Mouse (Mus musculus) embryonic stem cell, embryonic (primary cell): ENCODE data around the gene Cers6.

Experiments used
- CTCF ChIA-PET, 4 experiments: fragments of 300-600 bp in 2 of 4; fragments of 350-600 bp in 2 of 4; sonication (Branson Sonifier 250); formaldehyde crosslinking; loops; one replicate each; lab custom pipeline; 2022; ENCODE audit warnings: inconsistent platforms in 2 of 4; lab: Charles Lee
- POLR2A ChIA-PET, 4 experiments: fragments of 300-600 bp in 2 of 4; fragments of 350-600 bp in 2 of 4; sonication (Branson Sonifier 250); formaldehyde crosslinking; loops; one replicate each; lab custom pipeline; 2022; ENCODE audit warnings: antibody characterized with exemption in 4 of 4, inconsistent platforms in 1 of 4; lab: Charles Lee

Gene Cers6

GRCm38 (mm10) chr2:69132046-69132445 lies 270.8 kb downstream of the Cers6 start:
- ChIA-PET CTCF (interaction anchor here in 2 of 4 experiments (0.7 to 0.9 kb wide), 2 partner anchors 61 to 764 kb away, joined by 3 read pairs; no protein-coding TSS in a partner anchor), POLR2A (interaction anchor here in 2 of 4 experiments (0.5 to 1.9 kb wide), 7 partner anchors 14 to 553 kb away, joined by 3 to 5 read pairs (median 3); no protein-coding TSS in a partner anchor)

GRCm38 (mm10) chr2:69132488-69133040 lies 271.3 kb downstream of the Cers6 start:
- POLR2A ChIA-PET = interaction anchor here in 1 of 4 experiments (0.7 to 1.9 kb wide), 3 partner anchors 17 to 61 kb away, joined by 3 to 4 read pairs (median 3); no protein-coding TSS in a partner anchor
- CTCF ChIA-PET = interaction anchor here in 2 of 4 experiments (0.7 to 0.9 kb wide), 2 partner anchors 61 to 763 kb away, joined by 3 read pairs; no protein-coding TSS in a partner anchor

- POLR2A ChIA-PET = no interaction called here
- CTCF ChIA-PET = no interaction called here
These were observed 272.9 kb downstream of the Cers6 start for GRCm38 (mm10) chr2:69134186-69134585.

GRCm38 (mm10) chr2:69134937-69135336 lies 273.7 kb downstream of the Cers6 start:
- POLR2A ChIA-PET = interaction anchor here in 2 of 4 experiments (0.5 to 0.9 kb wide), 2 partner anchors 10 to 21 kb away, joined by 3 read pairs; no protein-coding TSS in a partner anchor
- CTCF ChIA-PET = interaction anchor here in 1 of 4 experiments (0.5 to 1.1 kb wide), 2 partner anchors 74 to 330 kb away, joined by 3 read pairs; no protein-coding TSS in a partner anchor

- POLR2A ChIA-PET = interaction anchor here in 3 of 4 experiments (0.5 to 1.0 kb wide), 5 partner anchors 9 to 684 kb away, joined by 3 read pairs; no protein-coding TSS in a partner anchor
- CTCF ChIA-PET = interaction anchor here in 1 of 4 experiments (1.1 kb wide), 1 partner anchor 75 kb away, joined by 3 read pairs; no protein-coding TSS in a partner anchor
These were observed 274.7 kb downstream of the Cers6 start, which contains the start of gene Nostrin for GRCm38 (mm10) chr2:69135661-69136576. Gene Nostrin (plus strand): TSS chr2:69135800.

- ChIA-PET CTCF (no interaction called here), POLR2A (interaction anchor here in 2 of 4 experiments (0.5 to 0.9 kb wide), 3 partner anchors 54 to 275 kb away, joined by 3 read pairs; no protein-coding TSS in a partner anchor)
These were observed 276.3 kb downstream of the Cers6 start for GRCm38 (mm10) chr2:69137406-69138084.

- ChIA-PET POLR2A (interaction anchor here in 2 of 4 experiments (0.6 to 0.9 kb wide), 3 partner anchors 149 to 265 kb away, joined by 3 to 6 read pairs (median 3); no protein-coding TSS in a partner anchor), CTCF (interaction anchor here in 2 of 4 experiments (0.6 to 0.7 kb wide), 2 partner anchors 579 to 665 kb away, joined by 3 to 11 read pairs; no protein-coding TSS in a partner anchor)
These were observed 277.5 kb downstream of the Cers6 start for GRCm38 (mm10) chr2:69138759-69139158.

- CTCF ChIA-PET = no interaction called here
- POLR2A ChIA-PET = interaction anchor here in 2 of 4 experiments (0.7 kb wide), 2 partner anchors 272 to 643 kb away, joined by 3 read pairs; no protein-coding TSS in a partner anchor
These were observed 279.0 kb downstream of the Cers6 start for GRCm38 (mm10) chr2:69140215-69140614.

- POLR2A ChIA-PET = interaction anchor here in 2 of 4 experiments (0.7 kb wide), 3 partner anchors 152 to 643 kb away, joined by 3 read pairs; no protein-coding TSS in a partner anchor
These were observed 279.6 kb downstream of the Cers6 start for GRCm38 (mm10) chr2:69140816-69141215.

GRCm38 (mm10) chr2:69148691-69149090 lies 287.4 kb downstream of the Cers6 start:
- CTCF ChIA-PET = interaction anchor here in 1 of 4 experiments (0.6 kb wide), 1 partner anchor 315 kb away, joined by 4 read pairs; no protein-coding TSS in a partner anchor
- POLR2A ChIA-PET = interaction anchor here in 1 of 4 experiments (1.5 kb wide), 1 partner anchor 17 kb away, joined by 3 read pairs; no protein-coding TSS in a partner anchor

More at GRCm38 (mm10) chr2:69140816-69141215, 279.6 kb downstream of the Cers6 start:
- CTCF ChIA-PET = interaction anchor here in 1 of 4 experiments (0.7 kb wide), 1 partner anchor 183 kb away, joined by 3 read pairs; no protein-coding TSS in a partner anchor

GRCm38 (mm10) chr2:69149154-69149553 lies 287.9 kb downstream of the Cers6 start:
- ChIA-PET POLR2A (interaction anchor here in 1 of 4 experiments (1.5 kb wide), 1 partner anchor 17 kb away, joined by 3 read pairs; no protein-coding TSS in a partner anchor), CTCF (interaction anchor here in 1 of 4 experiments (0.6 kb wide), 1 partner anchor 314 kb away, joined by 4 read pairs; no protein-coding TSS in a partner anchor)

GRCm38 (mm10) chr2:69150841-69151240 lies 289.6 kb downstream of the Cers6 start:
- CTCF ChIA-PET = no interaction called here
- POLR2A ChIA-PET = no interaction called here

- ChIA-PET CTCF (no interaction called here), POLR2A (interaction anchor here in 3 of 4 experiments (0.6 to 0.9 kb wide), 3 partner anchors 21 to 1796 kb away, joined by 3 read pairs; no protein-coding TSS in a partner anchor)
These were observed 294.6 kb downstream of the Cers6 start for GRCm38 (mm10) chr2:69155861-69156260.

- POLR2A ChIA-PET = interaction anchor here in 3 of 4 experiments (0.6 to 0.9 kb wide), 3 partner anchors 21 to 1796 kb away, joined by 3 read pairs; no protein-coding TSS in a partner anchor
- CTCF ChIA-PET = no interaction called here
These were observed 295.0 kb downstream of the Cers6 start for GRCm38 (mm10) chr2:69156283-69156682.

GRCm38 (mm10) chr2:69158907-69159306 lies 297.7 kb downstream of the Cers6 start:
- ChIA-PET CTCF (interaction anchor here in 1 of 4 experiments (1.4 kb wide), 1 partner anchor 117 kb away, joined by 3 read pairs; no protein-coding TSS in a partner anchor), POLR2A (interaction anchor here in 1 of 4 experiments (1.3 kb wide), 1 partner anchor 47 kb away, joined by 3 read pairs; the partner anchor contains the start of gene Spc25)
